Mouse (Mus musculus) lung, postnatal 36 days (tissue): ENCODE measurements at regions not wholly inside any gene's neighbourhood (a gene's known extent, or its start where the extent isn't known, plus 50 kb on each side); places are given as distances from the start of the nearest gene placed in this dataset.

Experiments used
- DNase-seq: peaks from one replicate; pipeline ENCODE4 v3.0.0; 2022; ENCODE audit warnings: mixed read lengths

DNA sequence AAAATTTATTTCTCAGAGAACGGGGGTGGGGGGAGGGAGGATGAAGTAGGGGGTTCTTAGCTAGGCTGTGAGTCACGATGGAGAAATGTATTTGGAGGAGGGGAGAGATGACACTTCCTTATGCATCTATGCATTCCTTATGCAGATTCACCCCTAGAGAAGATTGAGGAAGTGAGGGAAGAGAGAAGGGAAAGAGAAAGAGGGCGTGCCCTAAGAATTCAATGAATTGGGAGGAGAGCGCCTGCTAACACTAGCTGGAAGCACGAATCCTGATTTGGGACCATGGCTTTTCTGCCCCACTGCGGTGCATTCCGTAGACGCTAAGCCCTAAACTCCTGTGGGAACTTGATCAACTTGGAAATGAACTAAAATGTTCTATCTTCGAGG lies 56.1 kb downstream of the Foxi3 start:
- DNase-seq, result no peak

DNA sequence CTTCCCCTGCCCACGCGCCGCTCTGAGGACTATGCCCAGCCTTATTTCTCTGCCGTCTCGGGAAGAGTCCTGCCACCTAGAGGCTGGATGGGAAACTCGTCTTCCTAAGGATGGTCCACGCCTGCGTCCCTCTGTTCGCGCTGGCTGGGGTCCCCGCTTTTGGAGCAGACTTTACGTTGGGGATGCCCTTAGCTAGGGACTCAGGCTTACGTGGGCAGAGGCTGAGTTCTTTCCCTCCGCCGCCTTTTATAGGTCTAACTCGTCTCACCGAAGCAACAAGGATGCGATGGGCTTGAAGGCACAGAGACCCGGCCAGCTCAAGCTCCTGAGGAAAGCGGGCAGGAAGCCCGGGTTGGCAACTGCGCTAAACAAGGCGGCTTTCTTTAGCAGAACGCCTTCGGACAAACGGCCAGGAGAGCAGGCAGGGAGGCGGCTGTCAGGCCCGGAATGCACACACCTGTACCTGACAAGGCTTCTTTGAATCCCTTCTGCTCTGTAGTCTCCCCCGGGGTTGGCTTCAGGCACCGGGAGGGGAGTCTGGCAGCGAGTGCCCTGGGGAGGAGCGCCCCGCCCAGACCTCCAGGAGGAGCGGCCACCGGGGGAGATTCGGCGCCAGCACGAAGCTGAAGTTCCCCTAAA lies 56.6 kb downstream of the Foxi3 start:
- peak; percentile 48 for DNase-seq

DNA sequence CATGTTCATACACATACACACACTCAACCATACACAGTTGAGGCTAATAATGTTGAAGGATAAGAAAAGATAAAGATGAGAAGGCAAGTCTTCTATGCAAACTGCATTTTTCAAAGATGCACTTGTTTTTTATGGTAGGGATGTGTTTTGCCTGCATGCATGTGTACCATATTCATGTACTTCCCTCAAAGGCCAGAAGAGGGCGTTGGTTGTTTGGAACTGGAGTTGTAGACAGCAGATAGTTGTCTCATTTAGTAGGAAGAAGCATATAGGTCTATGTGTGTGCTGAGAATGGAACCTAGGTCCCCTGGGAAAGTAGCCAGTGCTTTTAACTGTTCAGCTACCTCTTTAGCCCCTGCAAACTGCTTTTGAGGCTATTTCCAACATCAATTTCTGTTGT lies 60.1 kb downstream of the Foxi3 start:
- DNase-seq, result no peak

DNA sequence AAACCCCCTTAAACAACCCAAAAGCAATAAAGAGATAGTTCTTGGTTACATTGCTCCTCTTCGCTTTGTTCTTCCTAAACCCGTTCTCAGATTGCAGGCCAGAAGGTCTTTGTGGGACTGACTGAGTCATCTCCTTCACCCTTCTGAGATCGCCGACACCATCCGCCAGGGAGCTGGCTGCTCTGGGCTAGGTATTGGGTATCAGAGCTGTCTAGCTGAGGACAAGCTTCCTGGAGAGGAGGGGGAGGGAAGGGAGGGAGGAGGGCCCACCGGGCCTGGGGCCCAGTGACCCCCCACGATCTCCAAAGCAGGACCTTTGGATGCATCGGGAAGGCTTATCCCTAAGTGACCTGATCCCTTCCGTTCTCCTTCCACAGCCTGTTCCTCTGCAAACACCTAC lies 65.0 kb downstream of the Foxi3 start:
- DNase-seq, result no peak

DNA sequence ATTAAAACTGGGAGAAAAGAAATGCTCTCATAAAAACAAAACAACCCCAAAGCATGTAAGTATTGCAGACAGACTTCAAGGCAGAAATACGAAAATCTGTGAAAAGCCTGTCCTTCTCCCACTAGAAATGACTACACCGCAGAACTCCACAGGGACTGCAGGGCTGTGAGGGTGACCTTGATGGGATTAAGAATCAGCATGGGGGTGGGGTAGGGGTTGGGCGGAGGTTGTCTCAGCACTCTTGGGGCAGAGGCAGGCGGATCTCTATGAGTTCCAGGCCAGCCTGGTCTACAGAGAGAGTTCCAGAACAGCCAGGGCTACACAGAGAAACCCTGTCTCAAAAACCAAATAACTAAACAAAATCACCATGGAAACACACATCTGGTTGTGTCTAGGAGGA lies 69.1 kb downstream of the Foxi3 start:
- no peak for DNase-seq

DNA sequence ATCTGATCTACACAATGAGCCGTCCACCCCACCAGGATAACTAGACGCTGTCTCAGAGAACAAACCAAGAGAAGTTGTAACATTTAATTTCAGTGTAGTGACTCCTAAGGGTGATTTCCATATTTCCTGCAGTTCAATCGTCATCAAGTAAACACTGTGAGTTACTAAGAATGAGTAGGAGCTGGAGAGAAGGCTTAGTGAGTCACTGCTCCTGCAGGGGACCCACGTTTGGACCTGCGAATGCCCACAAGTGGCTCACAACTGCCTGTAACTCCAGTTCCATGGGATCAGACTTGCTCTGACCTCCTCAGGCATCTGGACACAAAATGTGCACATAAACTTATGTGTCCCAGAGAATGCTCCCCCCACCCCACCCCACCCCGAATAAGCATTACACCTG lies 73.3 kb downstream of the Foxi3 start:
- DNase-seq, result no peak

DNA sequence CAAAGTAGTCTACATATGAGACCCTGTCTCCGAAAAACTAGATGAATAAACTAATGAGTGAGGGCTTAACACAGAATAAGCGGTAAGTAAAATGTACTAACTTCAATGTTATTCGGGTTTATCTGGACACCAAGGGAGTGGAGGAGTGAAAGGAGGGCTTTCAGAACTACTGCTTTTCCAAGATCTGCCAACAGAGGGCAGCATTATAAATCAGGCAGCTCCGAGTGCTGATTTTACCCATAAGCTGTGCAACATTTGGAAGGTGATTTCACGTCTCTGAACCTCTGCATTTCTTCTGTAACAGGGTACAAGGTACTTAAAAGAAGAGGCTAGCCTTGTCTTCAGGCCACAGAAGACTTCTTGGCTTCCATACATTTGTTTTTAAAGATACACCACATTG lies 74.2 kb downstream of the Foxi3 start:
- DNase-seq, result peak; percentile 64

DNA sequence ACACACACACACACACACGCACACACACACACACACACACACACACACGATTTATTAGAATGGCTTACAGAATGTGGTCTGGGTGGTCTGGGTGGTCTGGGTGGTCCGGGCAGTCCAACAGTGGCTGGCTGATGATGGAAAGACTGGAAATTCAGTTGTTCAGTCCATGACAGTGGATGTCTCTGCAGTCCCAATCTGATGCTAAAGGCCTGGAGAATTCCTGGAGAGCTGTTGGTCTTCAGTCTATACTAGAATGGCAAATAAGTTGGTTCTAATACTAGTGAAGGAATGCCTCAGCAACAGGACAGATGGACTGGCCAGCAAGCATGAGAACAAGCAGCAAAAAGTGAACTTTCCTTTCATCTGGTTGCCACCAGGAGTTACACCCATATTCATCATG lies 87.9 kb downstream of the Foxi3 start:
- no peak for DNase-seq

DNA sequence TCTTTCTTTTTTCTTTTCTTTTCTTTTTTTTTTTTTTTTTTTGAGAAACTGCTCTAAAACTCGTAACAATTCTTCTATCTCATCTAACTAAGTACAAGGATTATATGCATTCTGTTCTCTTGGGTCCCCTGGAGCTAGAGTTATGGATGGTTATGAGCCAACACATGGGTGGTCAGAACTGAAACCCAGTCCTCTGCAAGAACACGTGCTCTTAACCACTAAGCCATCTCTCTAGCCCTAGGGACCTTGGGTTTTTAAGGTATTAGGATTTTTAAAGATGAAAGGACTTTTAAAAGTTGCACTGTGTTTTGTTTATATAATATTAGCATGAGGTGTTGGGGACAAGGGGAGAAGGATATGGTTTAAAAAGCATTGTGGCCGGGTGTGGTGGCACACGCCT lies 88.9 kb downstream of the Foxi3 start:
- DNase-seq, result no peak

DNA sequence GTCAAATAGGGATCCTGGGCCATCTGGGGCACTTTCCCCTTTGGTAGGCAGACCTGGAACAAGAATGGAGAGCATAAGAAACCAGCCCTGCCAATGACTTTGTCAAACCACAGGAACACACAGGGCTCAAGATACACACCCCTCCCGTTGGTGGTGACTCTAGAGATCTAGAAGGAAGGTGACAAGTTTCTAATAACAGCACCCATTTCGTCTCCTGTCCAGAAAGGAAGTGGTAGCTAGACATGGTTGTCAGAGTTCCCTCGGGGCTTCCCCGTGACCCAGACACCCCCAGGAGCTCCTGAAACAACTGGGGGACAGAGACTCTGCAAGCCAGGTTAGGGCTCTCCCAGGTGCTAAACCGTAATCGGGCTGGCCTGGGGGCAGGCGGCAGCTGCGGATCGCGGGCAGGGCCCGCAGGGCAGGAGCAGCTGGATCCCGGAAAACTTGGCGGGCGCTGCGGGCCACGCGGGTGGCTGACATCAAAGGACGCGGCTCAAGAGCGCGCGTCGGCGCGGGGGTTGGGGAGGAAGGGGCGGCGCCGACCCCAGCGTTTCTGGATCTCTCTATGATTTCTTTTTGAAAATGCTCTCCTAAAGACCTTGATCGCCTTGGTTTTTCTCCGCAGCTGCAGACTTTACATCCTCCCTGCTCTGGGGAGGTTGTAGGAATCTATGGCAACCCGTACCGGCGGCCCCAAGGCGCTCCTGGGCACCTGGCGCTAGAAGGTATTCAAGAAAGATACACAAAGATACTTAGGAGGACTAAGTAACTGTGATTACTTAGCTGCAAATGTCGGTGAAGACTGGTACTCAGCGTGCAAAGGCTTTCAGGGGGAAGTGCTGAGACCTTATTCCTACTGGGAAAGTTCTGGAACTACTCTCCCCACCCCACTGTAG lies 92.1 kb downstream of the Foxi3 start:
- peak; percentile 5 for DNase-seq

DNA sequence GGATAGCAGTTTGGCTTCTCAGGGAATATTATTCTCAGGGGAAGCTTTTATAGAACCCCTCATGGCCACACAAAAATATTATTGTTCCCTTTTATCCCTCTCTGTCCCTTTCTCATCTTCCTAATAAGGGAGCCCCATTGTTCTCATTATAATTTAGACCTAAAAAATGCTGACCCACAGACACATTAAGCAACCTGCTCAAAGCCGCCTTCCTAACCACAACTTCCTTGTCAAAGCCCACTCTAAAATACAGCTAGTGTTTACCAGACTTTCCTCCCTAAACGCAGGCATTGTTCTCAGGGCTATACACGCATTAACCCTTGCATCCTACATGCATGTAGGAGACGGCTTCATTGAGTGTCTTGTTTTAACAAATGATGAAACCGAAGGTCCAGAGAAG lies 93.9 kb downstream of the Foxi3 start:
- DNase-seq, result peak; percentile 12

DNA sequence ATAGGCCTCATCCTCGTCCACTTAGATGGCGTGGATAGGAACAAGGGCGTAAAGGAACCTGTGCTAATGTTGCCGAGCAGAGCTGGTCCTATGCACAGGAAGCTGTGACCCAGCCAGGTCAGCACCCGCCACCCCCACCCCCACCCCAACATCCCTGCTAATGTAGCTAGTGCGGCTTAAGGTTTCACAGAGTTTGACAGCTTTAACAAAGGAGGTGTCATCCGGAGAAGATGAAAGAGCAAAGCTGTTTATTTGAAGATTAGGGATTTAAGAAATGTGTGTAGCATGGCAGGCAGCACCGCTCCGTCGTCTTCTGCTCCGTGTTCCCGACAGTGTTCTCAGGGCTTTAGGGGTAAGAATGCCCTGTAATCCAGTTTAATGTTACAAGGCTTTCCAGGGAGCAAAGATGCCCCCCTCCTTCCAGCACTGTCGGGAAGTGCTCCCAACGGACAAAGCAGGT lies 93.5 kb downstream of the Thnsl2 start:
- DNase-seq, result no peak

DNA sequence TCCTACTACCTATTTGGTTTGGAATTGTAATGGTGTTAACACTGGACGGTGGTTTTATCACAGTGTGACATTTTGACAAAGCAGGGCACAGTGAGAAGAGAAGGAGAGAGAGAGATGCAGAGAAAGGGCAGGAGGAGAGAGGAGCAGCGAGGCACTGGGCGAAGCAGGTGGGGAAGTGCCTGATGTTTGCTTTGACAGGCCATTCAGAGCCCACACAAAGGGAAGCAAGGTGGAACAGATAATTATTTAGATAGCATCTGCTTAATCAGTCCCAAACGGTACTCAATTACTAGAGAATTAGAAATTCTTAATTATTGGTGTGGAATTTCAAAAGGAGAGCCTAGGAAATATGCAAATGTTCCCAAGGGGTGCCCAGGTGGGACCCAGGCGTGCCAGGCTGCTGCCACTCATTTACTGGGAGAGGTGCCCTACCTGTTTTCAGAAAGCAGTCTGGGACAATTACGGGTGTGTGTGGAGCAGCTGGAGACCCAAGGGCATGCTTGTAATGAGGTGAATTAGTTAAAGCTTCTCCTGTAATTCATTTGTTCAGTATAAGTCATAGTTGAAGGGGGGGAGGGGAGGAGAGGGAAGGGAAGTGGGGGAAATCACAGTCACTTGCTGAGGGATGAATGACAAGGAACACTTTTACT lies 86.9 kb downstream of the Thnsl2 start:
- DNase-seq, result no peak

DNA sequence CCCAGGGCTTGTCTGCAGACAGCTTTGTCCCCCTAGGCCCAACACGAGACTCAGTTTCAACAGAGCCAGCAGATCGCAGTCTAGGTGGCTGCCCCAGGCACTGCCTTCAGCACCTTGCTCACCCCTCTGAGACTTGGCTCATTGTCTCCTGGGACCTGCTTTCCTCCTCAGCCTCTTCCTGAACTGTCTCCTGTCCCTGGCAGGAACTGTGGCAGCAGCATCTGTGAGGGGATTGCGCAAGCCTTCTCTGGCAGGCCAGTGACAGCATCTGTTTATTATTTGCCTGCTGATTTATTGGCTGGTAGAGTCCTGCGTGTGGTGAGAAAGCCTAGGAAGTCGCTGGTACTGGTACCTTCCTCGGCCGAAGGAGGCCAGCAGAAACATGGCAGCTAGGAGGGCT lies 84.1 kb downstream of the Thnsl2 start:
- DNase-seq, result no peak

DNA sequence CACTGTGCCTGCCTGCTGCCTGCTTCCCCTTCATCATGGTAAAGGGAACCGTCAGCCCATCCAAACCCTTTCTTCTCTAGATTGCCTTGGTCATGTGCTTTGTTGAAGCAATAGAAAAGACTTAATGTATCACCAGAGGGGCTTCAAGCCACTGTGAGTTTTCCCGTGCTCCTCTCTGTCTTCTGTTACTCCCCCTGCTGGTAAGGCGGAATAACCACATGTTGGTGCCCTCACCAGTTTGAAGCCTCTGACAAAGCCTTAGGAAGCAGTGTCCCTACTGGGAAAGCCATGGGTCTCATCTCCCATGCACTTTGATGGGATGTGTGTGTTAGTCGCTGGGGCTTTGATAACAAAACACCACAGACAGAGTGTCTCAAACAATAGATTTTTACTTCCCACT lies 81.3 kb downstream of the Thnsl2 start:
- DNase-seq, result no peak

DNA sequence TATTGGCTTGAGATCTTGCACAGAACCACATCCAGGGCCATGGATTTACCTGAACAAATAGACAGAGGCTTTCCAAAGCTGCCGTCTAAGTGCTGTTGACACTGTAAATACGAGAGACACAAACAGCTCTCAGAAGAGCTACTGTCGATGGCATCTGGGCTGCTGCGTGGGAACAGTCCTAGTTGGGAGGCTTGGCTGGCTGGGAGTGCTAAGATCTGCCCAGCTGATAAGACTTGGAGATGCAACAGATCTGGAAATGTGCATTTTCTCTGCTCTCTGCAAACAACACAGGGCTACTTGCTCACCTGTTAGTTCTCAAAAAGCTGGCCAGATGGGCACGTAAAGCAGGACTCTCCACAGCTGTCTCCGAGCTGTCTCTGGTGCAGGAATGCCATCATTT lies 78.8 kb downstream of the Thnsl2 start:
- no peak for DNase-seq

DNA sequence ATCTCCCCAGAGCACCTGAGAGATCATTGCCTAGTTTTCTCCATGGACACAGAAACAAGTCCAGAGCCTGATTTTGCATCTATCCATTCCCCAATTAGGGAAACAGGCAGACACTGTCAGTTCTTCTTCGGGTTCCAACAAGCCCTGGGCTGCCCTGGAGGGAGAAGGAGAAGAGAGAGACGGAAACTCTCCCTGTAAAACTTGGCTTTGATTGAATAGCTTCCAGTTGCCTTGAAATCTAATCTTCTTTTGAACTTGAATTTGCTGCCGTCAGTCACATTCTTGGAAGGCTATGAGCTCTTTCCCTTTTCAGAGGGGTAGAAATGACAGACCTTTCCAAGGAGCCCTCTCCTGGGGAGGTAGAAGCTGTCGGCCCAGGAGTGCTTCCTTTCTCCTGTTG lies 75.0 kb downstream of the Thnsl2 start:
- no peak for DNase-seq

DNA sequence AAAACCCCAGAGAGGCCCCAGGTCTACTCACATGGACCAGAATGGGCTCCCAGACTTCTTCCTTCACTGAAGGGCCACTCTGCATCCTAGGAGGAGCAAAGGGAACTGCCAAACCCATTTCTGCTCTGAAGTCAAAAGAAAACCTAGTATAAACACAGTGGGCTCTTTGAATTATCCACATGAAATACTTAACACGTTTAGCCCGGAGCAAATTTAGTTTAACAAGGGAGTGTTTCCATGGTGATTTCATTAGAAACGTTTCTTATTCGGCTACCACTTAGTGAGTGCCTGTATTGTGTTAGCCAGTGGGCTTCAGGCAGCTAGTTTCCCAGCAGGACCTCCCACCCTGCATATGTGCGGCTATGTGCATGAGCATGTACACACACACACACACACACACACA lies 69.4 kb downstream of the Thnsl2 start:
- DNase-seq, result no peak
